Mouse (Mus musculus) stomach, embryonic 16.5 days (tissue): ENCODE measurements at regions not wholly inside any gene's neighbourhood (a gene's known extent, or its start where the extent isn't known, plus 50 kb on each side); places are given as distances from the start of the nearest gene placed in this dataset.
A peak's percentile ranks its signal among the peaks of the same experiment; 100 is the strongest.

Experiments
- ATAC-seq: fragments of 200-750 bp; cut with Nextera tagmentation; 2 replicates; pipeline ENCODE4 v1.8.0; 2017; ENCODE audit warnings: moderate number of reproducible peaks, moderate TSS enrichment; ENCODE audit not compliant: insufficient read depth, low FRiP score
- H3K27ac ChIP-seq: fragments of 300-500 bp; sonication (generic); 2 replicates; pipeline ENCODE4 v1.5.1; 2014; ENCODE audit warnings: low read length
- H3K27me3 ChIP-seq: fragments of 300-500 bp; sonication (generic); 2 replicates; pipeline ENCODE4 v1.6.1; 2014; ENCODE audit warnings: low read length, control low read depth, mixed read lengths; ENCODE audit not compliant: control insufficient read depth, insufficient read depth
- H3K36me3 ChIP-seq: fragments of 300-500 bp; sonication (generic); 2 replicates; pipeline ENCODE4 v1.6.1; 2014; ENCODE audit warnings: low read length; ENCODE audit not compliant: control insufficient read depth, insufficient read depth
- H3K4me1 ChIP-seq: fragments of 300-500 bp; sonication (generic); 2 replicates; pipeline ENCODE4 v1.6.1; 2014; ENCODE audit warnings: low read length, control low read depth, mixed read lengths; ENCODE audit not compliant: control insufficient read depth, insufficient read depth
- H3K4me2 ChIP-seq: fragments of 300-500 bp; sonication (generic); 2 replicates; pipeline ENCODE4 v1.6.1; 2014; ENCODE audit warnings: low read depth, low read length, mixed read lengths
- H3K4me3 ChIP-seq: fragments of 300-500 bp; sonication (generic); replicated peaks from 2 replicates; pipeline ENCODE4 v1.5.1; 2014; ENCODE audit warnings: mild to moderate bottlenecking, low read length
- H3K9ac ChIP-seq: fragments of 300-500 bp; sonication (generic); 2 replicates; pipeline ENCODE4 v1.6.1; 2014; ENCODE audit warnings: low read length
- H3K9me3 ChIP-seq: fragments of 300-500 bp; sonication (generic); replicated peaks from 2 replicates; pipeline ENCODE4 v1.6.1; 2016; ENCODE audit warnings: low read length, control low read depth; ENCODE audit not compliant: control insufficient read depth
- WGBS: fragments of 180-500 bp; shearing (Covaris S2); extraction: QIAGEN DNeasy Blood & Tissue Kit; methylation state at CpG from one replicate; pipeline ENCODE4 v1.1.7; 2014; 5-methylcytosine and 5-hydroxymethylcytosine counted together

DNA sequence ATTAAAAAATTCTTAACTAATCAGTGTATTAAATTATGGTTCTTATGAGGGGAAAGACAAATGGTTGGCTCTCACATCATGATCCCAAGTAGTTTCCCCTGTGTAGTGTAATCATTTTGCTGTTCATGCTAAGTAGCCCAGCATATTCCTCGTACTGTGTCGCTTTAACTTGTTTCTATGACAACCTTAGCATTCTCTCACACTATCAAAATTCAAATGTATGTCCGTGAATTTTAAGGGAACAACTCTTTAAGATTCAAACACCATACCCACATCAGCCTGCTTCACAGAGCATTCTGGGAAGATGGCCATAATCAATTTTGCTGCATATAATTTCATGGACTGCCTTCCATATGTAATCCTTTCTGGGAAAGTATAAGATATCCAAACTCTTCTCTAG is 241.4 kb upstream of the Ubash3b start:
- ATAC-seq: no peak
- Histone ChIP-seq H3K27me3 (no peaks in the 10 kb centered on the region), H3K4me3 (no peak overlapping the region), H3K4me1 (no peaks in the 10 kb centered on the region), H3K4me2 (no peak overlapping the region), H3K9me3 (no peaks in the 10 kb centered on the region), H3K27ac (no peak overlapping the region), H3K9ac (no peak overlapping the region), H3K36me3 (no peaks in the 10 kb centered on the region)
- WGBS: 84% methylated on average over 3 of the region's 3 CpGs

DNA sequence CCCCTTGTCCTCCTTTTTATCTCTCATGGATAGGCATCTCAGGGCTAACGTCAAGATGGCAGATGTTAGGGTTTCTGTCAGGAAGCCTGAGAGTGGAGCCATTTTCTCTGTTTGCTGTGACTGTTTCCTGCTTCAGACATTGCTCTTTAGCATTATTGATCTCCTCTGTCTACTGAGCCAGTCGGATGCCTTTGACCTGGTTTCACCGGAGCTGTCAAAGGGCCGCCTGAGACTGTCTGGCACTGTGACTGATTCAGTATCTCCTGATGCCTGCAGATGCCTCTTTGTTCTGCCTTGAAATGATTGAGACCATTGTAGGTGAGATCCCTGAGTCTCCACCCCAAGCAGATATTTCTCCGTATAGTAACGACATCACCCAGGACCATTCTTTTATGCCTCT is 239.5 kb upstream of the Ubash3b start:
- WGBS: 70% methylated on average over 6 of the region's 6 CpGs
- Histone ChIP-seq H3K9me3 (no peaks in the 10 kb centered on the region), H3K4me2 (no peak overlapping the region), H3K36me3 (no peaks in the 10 kb centered on the region), H3K4me1 (no peaks in the 10 kb centered on the region), H3K9ac (no peak overlapping the region), H3K27ac (no peak overlapping the region), H3K27me3 (no peaks in the 10 kb centered on the region), H3K4me3 (no peak overlapping the region)
- no peak for ATAC-seq

DNA sequence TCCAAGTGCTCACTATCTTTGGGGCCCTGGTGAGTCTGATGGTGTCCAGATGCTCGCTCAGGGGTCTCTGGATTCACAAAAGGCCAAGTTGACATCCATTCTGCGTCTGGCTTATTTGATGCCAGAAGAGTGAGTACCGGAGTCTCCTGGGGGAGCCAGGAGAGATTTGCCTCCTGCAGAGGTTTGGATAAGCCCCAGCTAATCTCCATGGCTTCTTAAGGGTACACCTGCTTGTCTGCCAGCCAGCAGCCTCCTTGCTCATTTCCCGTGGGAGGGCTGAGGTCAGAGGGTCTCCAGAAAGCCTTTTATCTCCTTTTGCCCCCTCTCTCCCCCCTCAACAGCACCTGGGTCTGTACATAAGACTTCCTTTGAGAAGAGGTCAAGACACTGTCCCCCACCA is 234.0 kb upstream of the Ubash3b start:
- Histone ChIP-seq H3K4me2 (no peak overlapping the region), H3K9ac (no peak overlapping the region), H3K9me3 (no peaks in the 10 kb centered on the region), H3K4me1 (no peaks in the 10 kb centered on the region; the same call in 1 of the 2 replicates), H3K36me3 (no peaks in the 10 kb centered on the region), H3K27ac (no peak overlapping the region), H3K4me3 (no peak overlapping the region), H3K27me3 (no peaks in the 10 kb centered on the region)
- ATAC-seq: no peak
- 25% methylated on average over 4 of the region's 4 CpGs for WGBS

DNA sequence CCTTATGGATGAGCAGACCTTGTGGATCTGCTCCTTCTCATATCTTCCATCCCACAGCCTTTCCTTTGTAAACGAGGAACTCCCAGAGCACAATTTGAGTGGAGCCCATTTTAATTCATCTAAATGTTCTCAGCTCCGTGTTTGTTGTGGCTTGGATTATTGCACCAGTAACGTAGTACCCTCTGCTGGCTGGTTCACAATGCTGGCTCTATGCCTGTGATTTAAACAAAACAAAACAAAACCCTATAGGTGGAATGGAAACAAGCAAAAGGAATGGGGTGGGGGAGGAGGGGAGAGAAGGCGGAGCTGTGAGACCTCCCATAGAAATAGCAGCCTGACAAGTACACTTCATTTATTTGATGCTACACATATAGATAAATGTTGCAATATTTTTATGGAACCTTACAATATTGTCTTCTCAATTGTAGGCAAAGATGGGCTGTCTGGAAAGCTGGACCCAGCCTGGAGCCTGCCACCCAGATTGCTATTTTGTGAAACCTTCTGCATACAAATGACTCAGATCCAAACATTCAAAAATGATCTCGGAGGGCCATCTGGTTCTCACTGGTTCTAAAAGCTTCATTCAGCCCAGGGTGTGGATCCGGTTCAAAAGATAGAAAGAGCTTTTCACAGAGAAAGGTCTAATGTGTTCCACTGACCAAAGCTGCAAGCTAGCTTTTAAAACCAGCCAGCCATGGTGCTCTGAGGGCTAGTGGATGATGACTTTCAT is 230.3 kb upstream of the Ubash3b start:
- no peaks in the 10 kb centered on the region for H3K9me3 ChIP-seq
- no peak overlapping the region for H3K4me3 ChIP-seq
- ATAC-seq: no peak
- no peaks in the 10 kb centered on the region for H3K27me3 ChIP-seq
- WGBS: 55% methylated on average over 6 of the region's 6 CpGs
- no peak overlapping the region for H3K9ac ChIP-seq
- no peak overlapping the region for H3K27ac ChIP-seq
- H3K4me2 ChIP-seq: no peak overlapping the region
- H3K36me3 ChIP-seq: no peaks in the 10 kb centered on the region
- H3K4me1 ChIP-seq: no peaks in the 10 kb centered on the region; the same call in 1 of the 2 replicates

DNA sequence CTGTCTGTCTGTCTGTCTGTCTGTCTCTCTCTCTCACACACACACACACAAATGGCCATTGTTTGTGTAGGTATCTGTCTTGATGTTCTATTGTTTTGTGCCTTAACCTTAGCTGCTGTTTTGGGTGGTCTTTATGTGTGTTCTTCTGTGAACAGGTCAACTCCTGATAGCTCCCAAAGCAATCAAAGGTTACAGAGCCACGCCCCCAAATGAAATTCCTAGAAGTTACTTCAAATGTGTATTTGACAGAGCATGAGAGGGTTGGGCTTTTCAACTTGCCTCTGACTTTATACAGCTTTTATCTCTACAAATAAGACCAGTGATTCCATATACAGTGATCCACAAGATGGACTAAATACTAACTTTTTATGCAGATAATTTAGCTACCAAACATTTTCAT is 217.8 kb upstream of the Ubash3b start:
- Histone ChIP-seq H3K36me3 (no peaks in the 10 kb centered on the region), H3K4me2 (no peak overlapping the region), H3K9ac (no peak overlapping the region), H3K27me3 (no peaks in the 10 kb centered on the region), H3K4me3 (no peak overlapping the region), H3K4me1 (peaks cover 21% of the 10 kb centered on the region), H3K27ac (no peak overlapping the region), H3K9me3 (no peaks in the 10 kb centered on the region)
- no peak for ATAC-seq
- 78% methylated on average over 1 of the region's 1 CpGs for WGBS

DNA sequence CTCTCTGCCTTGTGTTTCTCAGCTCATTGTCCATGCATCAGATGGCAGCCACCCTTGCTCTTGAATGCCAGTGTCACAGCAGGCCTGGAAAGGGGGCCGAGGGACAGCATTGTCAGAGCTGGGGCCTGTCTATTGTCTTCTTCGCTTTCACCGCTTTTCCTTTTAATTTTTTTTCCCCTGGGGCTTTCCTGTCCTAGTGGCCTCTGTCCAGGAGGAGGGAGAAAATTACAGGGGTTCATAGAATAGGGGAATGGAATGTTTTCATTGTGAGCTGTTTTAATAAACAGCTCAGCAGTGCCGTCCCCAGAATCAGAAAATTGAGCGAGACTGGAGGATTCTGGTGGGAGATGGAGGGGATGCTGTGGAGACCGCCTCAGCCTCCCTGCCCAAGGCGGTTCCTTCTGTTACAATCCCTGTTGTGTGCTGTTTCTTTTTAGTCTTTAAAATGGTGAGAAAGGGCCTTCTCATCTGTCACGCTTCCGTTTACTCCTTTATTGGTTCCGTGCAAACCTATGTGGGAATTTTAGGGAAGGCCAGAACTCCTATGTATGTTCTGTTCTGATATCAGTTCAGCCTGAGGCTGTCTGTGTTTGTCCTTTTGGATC is 217.2 kb upstream of the Ubash3b start:
- Histone ChIP-seq H3K4me1 (peaks cover 21% of the 10 kb centered on the region), H3K4me2 (no peak overlapping the region), H3K36me3 (no peaks in the 10 kb centered on the region), H3K9ac (no peak overlapping the region), H3K27me3 (no peaks in the 10 kb centered on the region), H3K27ac (no peak overlapping the region), H3K9me3 (no peaks in the 10 kb centered on the region), H3K4me3 (no peak overlapping the region)
- WGBS: 71% methylated on average over 10 of the region's 10 CpGs
- no peak for ATAC-seq

DNA sequence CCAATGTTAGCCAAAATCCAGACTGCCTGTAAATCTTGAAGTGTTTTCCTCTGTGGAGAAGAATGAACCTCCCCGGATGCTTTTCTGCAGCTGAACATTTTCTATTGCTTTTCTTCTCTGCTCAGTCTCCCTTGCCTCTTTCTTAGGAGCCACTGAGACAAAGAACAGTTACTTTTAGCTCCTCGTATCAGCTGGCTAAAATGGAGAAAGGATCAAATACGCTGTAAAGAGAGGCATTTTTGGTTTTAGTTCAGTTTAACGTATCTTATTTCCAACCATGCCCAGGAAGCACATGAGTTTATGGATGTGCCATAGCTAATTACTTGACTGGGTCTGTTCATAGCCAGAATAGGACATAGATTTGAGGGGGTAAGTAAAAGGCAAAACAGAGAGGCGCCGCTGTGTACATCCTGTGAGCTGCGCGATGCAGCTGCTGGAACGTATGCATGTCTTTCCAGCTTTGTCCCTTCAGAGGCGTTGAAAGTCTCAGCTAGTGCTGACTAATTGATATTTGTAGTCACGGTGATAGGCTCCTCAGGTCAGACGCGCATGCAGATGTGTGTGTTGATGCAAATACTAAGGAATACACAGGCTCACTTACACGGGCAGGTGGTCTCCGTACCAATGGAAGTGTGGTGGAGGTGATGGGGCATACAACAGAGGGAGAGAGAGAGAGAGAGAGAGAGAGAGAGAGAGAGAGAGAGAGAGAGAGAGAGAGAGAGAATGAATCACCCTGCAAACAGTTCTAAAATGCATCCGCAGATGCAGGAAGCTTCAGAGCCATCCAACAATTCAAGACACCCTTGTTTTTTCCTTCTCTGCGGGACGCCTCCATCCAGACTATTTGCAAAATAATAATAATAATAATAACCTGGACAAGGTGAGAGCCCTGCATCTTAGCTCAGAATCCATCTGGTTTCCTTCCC is 216.5 kb upstream of the Ubash3b start:
- Histone ChIP-seq H3K9me3 (no peaks in the 10 kb centered on the region), H3K4me1 (peaks cover 21% of the 10 kb centered on the region), H3K9ac (peak overlapping the region; percentile 23; the same call in 1 of the 2 replicates), H3K4me3 (peak overlapping the region; percentile 8; the same call in 1 of the 2 replicates), H3K36me3 (no peaks in the 10 kb centered on the region), H3K4me2 (peak overlapping the region; percentile 31; the same call in 1 of the 2 replicates), H3K27ac (peak overlapping the region; percentile 64), H3K27me3 (no peaks in the 10 kb centered on the region)
- 55% methylated on average over 18 of the region's 18 CpGs for WGBS
- ATAC-seq: no peak

DNA sequence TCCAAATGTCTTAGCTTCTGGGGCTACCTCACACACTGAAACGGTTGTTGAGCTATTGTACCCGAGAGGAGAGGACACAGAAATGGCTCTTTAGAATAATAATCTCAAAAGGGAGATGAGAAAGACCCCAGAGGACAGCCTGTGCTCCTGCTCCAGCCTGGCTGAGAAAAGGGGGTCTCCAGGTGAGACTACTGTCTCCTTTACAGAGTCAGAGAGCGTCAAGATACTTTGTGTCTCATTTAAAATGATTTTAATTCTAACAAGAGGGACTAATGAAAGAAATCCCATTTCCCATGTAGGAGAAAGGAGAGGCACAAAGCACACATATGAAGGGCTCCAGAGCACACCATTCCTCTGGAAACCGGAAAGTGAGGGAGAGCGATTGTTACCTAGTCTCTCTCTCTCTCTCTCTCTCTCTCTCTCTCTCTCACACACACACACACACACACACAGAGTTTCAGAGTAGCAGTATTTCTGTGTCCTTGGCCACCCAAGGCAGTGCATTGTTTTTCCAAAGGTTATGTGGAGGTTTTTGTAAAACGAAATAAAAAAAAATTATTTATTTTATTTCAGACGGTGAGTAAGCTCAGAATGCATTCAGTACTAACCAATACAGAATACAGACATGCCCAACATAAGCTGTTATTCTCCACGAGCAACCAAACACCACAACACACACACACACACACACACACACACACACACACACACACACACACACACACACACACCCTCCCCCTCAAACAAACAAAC is 215.6 kb upstream of the Ubash3b start:
- H3K9ac ChIP-seq: no peak overlapping the region
- no peak overlapping the region for H3K4me2 ChIP-seq
- H3K4me1 ChIP-seq: peaks cover 21% of the 10 kb centered on the region
- H3K36me3 ChIP-seq: no peaks in the 10 kb centered on the region
- no peak overlapping the region for H3K4me3 ChIP-seq
- WGBS: 47% methylated on average over 8 of the region's 8 CpGs
- no peaks in the 10 kb centered on the region for H3K9me3 ChIP-seq
- ATAC-seq: no peak
- no peak overlapping the region for H3K27ac ChIP-seq
- no peaks in the 10 kb centered on the region for H3K27me3 ChIP-seq
